Mouse (Mus musculus) heart, postnatal 10 days (tissue): ENCODE data around the gene Otud3. TPM values are rescaled to one million over a fixed set of nuclear protein-coding genes. Genes with fewer than 3 reads are reported as not detected.
"Not testable (repeated sequence)": the region's sequence is repeated elsewhere in the genome, so short reads cannot be mapped to it uniquely, and the experiment has no call there.

Experiments
- DNase-seq, 2 experiments: peaks; one replicate each; pipeline ENCODE4 v3.0.0; 2021
- intact Hi-C: fragments of 180-260 bp; cut with DNase I; formaldehyde crosslinking; loops from one replicate; pipeline ENCODE4 v1.15.1; 2025
- total RNA-seq, 2 experiments: library from RNA; stranded (reverse); gene quantifications; 2 replicates each; pipeline ENCODE4 v1.2.3; 2021

Gene Otud3
- total RNA-seq, 2 experiments from 2014 or later = 8.7 to 9.2 TPM

GRCm38 (mm10) chr4:138893789-138894188, 20.0 kb downstream of the Otud3 start:
- intact Hi-C loops = not testable (repeated sequence)

GRCm38 (mm10) chr4:138892655-138893054, 21.1 kb downstream of the Otud3 start:
- intact Hi-C loops = no loop called here
- no peak for DNase-seq

More at GRCm38 (mm10) chr4:138893789-138894188, 20.0 kb downstream of the Otud3 start:
- DNase-seq = not testable (repeated sequence)

GRCm38 (mm10) chr4:138889635-138890034, 24.1 kb downstream of the Otud3 start:
- intact Hi-C loops = no loop called here
- DNase-seq = no peak

- intact Hi-C loops = no loop called here
- no peak for DNase-seq
Observed at GRCm38 (mm10) chr4:138889165-138889564, 24.6 kb downstream of the Otud3 start.

GRCm38 (mm10) chr4:138884261-138884660, 29.5 kb downstream of the Otud3 start:
- DNase-seq = peak; percentile 82 to 95
- intact Hi-C loops = loop anchor here (1.0 kb wide), 1 partner anchor 18 kb away; no protein-coding TSS in a partner anchor

- no peak for DNase-seq
- intact Hi-C loops = no loop called here
Observed at GRCm38 (mm10) chr4:138882179-138882578, 31.6 kb downstream of the Otud3 start.

- no peak for DNase-seq
- intact Hi-C loops = no loop called here
Observed at GRCm38 (mm10) chr4:138880811-138881584, 32.7 kb downstream of the Otud3 start.

GRCm38 (mm10) chr4:138879808-138880207, 33.9 kb downstream of the Otud3 start:
- no peak for DNase-seq
- intact Hi-C loops = no loop called here

- DNase-seq = peak; percentile 44 to 56
- intact Hi-C loops = no loop called here
Observed at GRCm38 (mm10) chr4:138878783-138879182, 35.0 kb downstream of the Otud3 start.

GRCm38 (mm10) chr4:138877731-138878130, 36.0 kb downstream of the Otud3 start, which contains the start of gene Pla2g2e:
Gene Pla2g2e (plus strand): TSS chr4:138877942.
- intact Hi-C loops = no loop called here
- DNase-seq = no peak

GRCm38 (mm10) chr4:138875986-138876385, 37.8 kb downstream of the Otud3 start:
- no peak for DNase-seq
- intact Hi-C loops = no loop called here

- intact Hi-C loops = not testable (repeated sequence)
Observed at GRCm38 (mm10) chr4:138875275-138875674, 38.5 kb downstream of the Otud3 start.

GRCm38 (mm10) chr4:138873864-138874263, 39.9 kb downstream of the Otud3 start, which contains the start of gene Gm13030:
Gene Gm13030 (minus strand): TSS chr4:138873964.
- no peak for DNase-seq
- intact Hi-C loops = no loop called here

More at GRCm38 (mm10) chr4:138875275-138875674, 38.5 kb downstream of the Otud3 start:
- DNase-seq = not testable (repeated sequence)

- intact Hi-C loops = no loop called here
- DNase-seq = no peak
Observed at GRCm38 (mm10) chr4:138868666-138869065, 45.1 kb downstream of the Otud3 start.

GRCm38 (mm10) chr4:138866413-138866812, 47.3 kb downstream of the Otud3 start:
- DNase-seq = peak; percentile 85 to 91
- intact Hi-C loops = loop anchor here (1.0 kb wide), 1 partner anchor 18 kb away; no protein-coding TSS in a partner anchor

- intact Hi-C loops = loop anchor here (1.0 kb wide), 1 partner anchor 18 kb away; no protein-coding TSS in a partner anchor
- no peak for DNase-seq
Observed at GRCm38 (mm10) chr4:138865991-138866390, 47.8 kb downstream of the Otud3 start.

GRCm38 (mm10) chr4:138865092-138865491, 48.7 kb downstream of the Otud3 start:
- no peak for DNase-seq
- intact Hi-C loops = no loop called here

GRCm38 (mm10) chr4:138863344-138863998, 50.3 kb downstream of the Otud3 start, which contains the start of gene Pla2g5:
Gene Pla2g5 (minus strand): TSS chr4:138863482.
- no peak for DNase-seq
- intact Hi-C loops = no loop called here

GRCm38 (mm10) chr4:138859728-138860127, 54.0 kb downstream of the Otud3 start:
- DNase-seq = peak; percentile 68 to 87
- intact Hi-C loops = no loop called here

- DNase-seq = no peak
- intact Hi-C loops = no loop called here
Observed at GRCm38 (mm10) chr4:138859245-138859644, 54.5 kb downstream of the Otud3 start.

GRCm38 (mm10) chr4:138858446-138858845, 55.3 kb downstream of the Otud3 start:
- no peak for DNase-seq
- intact Hi-C loops = no loop called here
